Mouse (Mus musculus) megakaryocyte, embryonic 14.5 days (primary cell): ENCODE measurements around the gene Rnf208.

ENCODE experiments used
- FLI1 ChIP-seq: IDR thresholded peaks from 2 replicates; pipeline ENCODE4 v1.6.1; 2012; ENCODE audit warnings: low read length, inconsistent platforms, mixed read lengths
- GATA1 ChIP-seq: IDR thresholded peaks from 3 replicates; pipeline ENCODE4 v1.6.1; 2012; ENCODE audit warnings: mixed read lengths, low read length, inconsistent platforms, borderline replicate concordance

DNA sequence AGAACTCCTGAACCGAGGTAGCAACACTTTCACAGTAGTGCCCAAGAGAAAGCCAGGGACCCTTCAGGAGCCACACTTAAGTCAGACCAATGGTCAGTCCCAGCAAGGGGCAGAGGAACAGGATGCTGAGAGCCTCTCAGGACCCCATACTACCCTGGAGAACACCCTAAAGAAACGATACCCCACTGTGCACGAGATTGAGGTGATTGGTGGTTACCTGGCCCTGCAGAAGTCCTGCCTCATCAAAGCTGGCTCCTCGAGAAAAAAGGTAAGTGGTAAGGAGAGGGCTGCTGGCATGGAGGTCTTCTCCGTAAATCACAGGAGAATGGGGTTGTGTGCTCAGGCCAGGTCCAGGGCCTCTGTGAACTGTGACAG lies 22.2 kb downstream of the Rnf208 start:
- no peak for TF ChIP-seq FLI1
- no peak for TF ChIP-seq GATA1
